Mouse (Mus musculus) urinary bladder, adult 2 months (tissue): ENCODE results near the gene Stn1. TPM values are rescaled to one million over a fixed set of nuclear protein-coding genes. Genes with fewer than 3 reads are reported as not detected.

Experiments used
- DNase-seq: peaks from one replicate; pipeline ENCODE4 v3.0.0; 2022; ENCODE audit warnings: low spot score
- polyA plus RNA-seq: library from polyadenylated mRNA; depleted of rRNA; stranded (reverse); fragments of >200 nt; gene quantifications from 2 replicates; pipeline ENCODE4 v1.2.3, GENCODE M21; 2012; rRNA removed

The Stn1 gene
- polyA plus RNA-seq, 1 experiment, result 21.2 TPM

GRCm38 (mm10) chr19:47453352-47453751 lies 84.0 kb downstream of the Stn1 start:
- no peak for DNase-seq

GRCm38 (mm10) chr19:47452682-47453081 lies 84.6 kb downstream of the Stn1 start:
- no peak for DNase-seq

- no peak for DNase-seq
Observed at GRCm38 (mm10) chr19:47452211-47452610, 85.1 kb downstream of the Stn1 start.

GRCm38 (mm10) chr19:47451476-47452113 lies 85.7 kb downstream of the Stn1 start:
- no peak for DNase-seq

Other genes starting within 250 kb of the Stn1 start
- 23.2 and 30.0 TPM in 2 replicates for gene Sh3pxd2a, start 73.1 kb downstream of the Stn1 start, polyA plus RNA-seq
- 49.5 and 51.5 TPM in 2 replicates for gene Slk, start 42.2 kb upstream of the Stn1 start, polyA plus RNA-seq
- 4.2 and 6.1 TPM in 2 replicates for gene Col17a1, start 154.6 kb upstream of the Stn1 start, polyA plus RNA-seq
- 86.0 and 86.3 TPM in 2 replicates for gene Sfr1, start 194.2 kb upstream of the Stn1 start, polyA plus RNA-seq